Mouse (Mus musculus) hindbrain, postnatal 0 days (tissue): Measurements from ENCODE around the gene Pard3b. TPM values are rescaled to one million over a fixed set of nuclear protein-coding genes. Genes with fewer than 3 reads are reported as not detected.

ENCODE experiments used
- ATAC-seq: fragments of 200-750 bp; cut with Nextera tagmentation; 2 replicates; pipeline ENCODE4 v1.8.0; 2017; ENCODE audit warnings: mild to moderate bottlenecking, moderate TSS enrichment, moderate library complexity
- DNase-seq: peaks from one replicate; pipeline ENCODE4 v3.0.0-alpha.2; 2015; ENCODE audit warnings: low spot score
- H3K27ac ChIP-seq: fragments of 300-500 bp; sonication (generic); 2 replicates; pipeline ENCODE4 v1.5.1; 2014; ENCODE audit warnings: mild to moderate bottlenecking
- H3K27me3 ChIP-seq: fragments of 300-500 bp; sonication (generic); 2 replicates; pipeline ENCODE4 v1.6.1; 2014; ENCODE audit warnings: low read length, mixed read lengths; ENCODE audit not compliant: insufficient read depth
- H3K36me3 ChIP-seq: fragments of 300-500 bp; sonication (generic); 2 replicates; pipeline ENCODE4 v1.6.1; 2014; ENCODE audit warnings: low read length, mixed read lengths; ENCODE audit not compliant: insufficient read depth
- H3K4me1 ChIP-seq: fragments of 300-500 bp; sonication (generic); 2 replicates; pipeline ENCODE4 v1.6.1; 2014; ENCODE audit warnings: antibody characterized with exemption, low read length, mixed read lengths; ENCODE audit not compliant: insufficient read depth
- H3K4me2 ChIP-seq: fragments of 300-500 bp; sonication (generic); 2 replicates; pipeline ENCODE4 v1.6.1; 2014; ENCODE audit warnings: low read depth, mild to moderate bottlenecking, low read length, moderate library complexity, mixed read lengths
- H3K4me3 ChIP-seq: fragments of 300-500 bp; sonication (generic); 2 replicates; pipeline ENCODE4 v1.5.1; 2014; ENCODE audit warnings: low read length
- H3K9ac ChIP-seq: fragments of 300-500 bp; sonication (generic); replicated peaks from 2 replicates; pipeline ENCODE4 v1.6.1; 2014; ENCODE audit warnings: mild to moderate bottlenecking, low read length, moderate library complexity, mixed read lengths
- H3K9me3 ChIP-seq: fragments of 300-500 bp; sonication (generic); 2 replicates; pipeline ENCODE4 v1.6.1; 2016; ENCODE audit warnings: low read length, mixed read lengths
- CTCF ChIP-seq: IDR thresholded peaks from 2 replicates; pipeline ENCODE4 v1.5.1; 2016; ENCODE audit warnings: antibody characterized with exemption, control low read depth, low read depth
- WGBS: fragments of 180-500 bp; shearing (Covaris S2); extraction: QIAGEN DNeasy Blood & Tissue Kit; methylation state at CpG from one replicate; pipeline ENCODE4 v1.1.7; 2014; 5-methylcytosine and 5-hydroxymethylcytosine counted together
- polyA plus RNA-seq: library from polyadenylated mRNA; unstranded; fragments of >200 nt; fragmentation: Nextera tagmentation; extraction: Ambion mirVana; gene quantifications from 2 replicates; pipeline ENCODE4 v1.2.1, GENCODE M21; 2015
- total RNA-seq: library from RNA; depleted of rRNA; stranded (reverse); fragments of >200 nt; gene quantifications from 2 replicates; pipeline ENCODE4 v1.2.3, GENCODE M21; 2014

Pard3b gene
- total and polyA plus RNA-seq, 2 experiments from 2014 or later, result 5.6 to 9.6 TPM

GRCm38 (mm10) chr1:61747481-61747880 is 108.9 kb downstream of the Pard3b start:
- Histone ChIP-seq H3K27me3 (no peaks in the 10 kb centered on the region), H3K4me1 (no peaks in the 10 kb centered on the region), H3K36me3 (no peaks in the 10 kb centered on the region), H3K9me3 (no peaks in the 10 kb centered on the region), H3K4me3 (no peak overlapping the region), H3K4me2 (no peak overlapping the region), H3K27ac (no peak overlapping the region), H3K9ac (no peak overlapping the region)
- no peak for DNase-seq
- TF ChIP-seq CTCF, result no peak
- no peak for ATAC-seq

- ATAC-seq, result no peak
- Histone ChIP-seq H3K4me1 (no peaks in the 10 kb centered on the region), H3K36me3 (no peaks in the 10 kb centered on the region), H3K4me2 (no peak overlapping the region), H3K4me3 (no peak overlapping the region), H3K9ac (no peak overlapping the region), H3K27me3 (no peaks in the 10 kb centered on the region), H3K27ac (no peak overlapping the region), H3K9me3 (no peaks in the 10 kb centered on the region)
- no peak for TF ChIP-seq CTCF
- 97% methylated on average over 1 of the region's 1 CpGs for WGBS
- DNase-seq, result no peak
Observed at GRCm38 (mm10) chr1:61751008-61751407, 112.4 kb downstream of the Pard3b start.

GRCm38 (mm10) chr1:61756771-61757170 is 118.1 kb downstream of the Pard3b start:
- H3K4me3 ChIP-seq, result no peak overlapping the region
- no peaks in the 10 kb centered on the region for H3K9me3 ChIP-seq
- H3K4me2 ChIP-seq, result no peak overlapping the region
- no peak overlapping the region for H3K9ac ChIP-seq
- ATAC-seq (no peak), DNase-seq (no peak)
- WGBS, result 73% methylated on average over 1 of the region's 1 CpGs
- H3K4me1 ChIP-seq, result no peaks in the 10 kb centered on the region
- H3K27ac ChIP-seq, result no peak overlapping the region
- no peak for TF ChIP-seq CTCF
- no peaks in the 10 kb centered on the region for H3K36me3 ChIP-seq
- no peaks in the 10 kb centered on the region for H3K27me3 ChIP-seq

GRCm38 (mm10) chr1:61771213-61771612 is 132.6 kb downstream of the Pard3b start:
- H3K36me3 ChIP-seq, result no peaks in the 10 kb centered on the region
- peak; percentile 82 for DNase-seq
- H3K27me3 ChIP-seq, result no peaks in the 10 kb centered on the region
- no peak overlapping the region for H3K9ac ChIP-seq
- no peak overlapping the region for H3K27ac ChIP-seq
- peak; percentile 90 for TF ChIP-seq CTCF
- H3K9me3 ChIP-seq, result no peaks in the 10 kb centered on the region
- H3K4me2 ChIP-seq, result no peak overlapping the region
- no peaks in the 10 kb centered on the region for H3K4me1 ChIP-seq
- no peak for ATAC-seq
- H3K4me3 ChIP-seq, result no peak overlapping the region

- Histone ChIP-seq H3K27ac (no peak overlapping the region), H3K9ac (no peak overlapping the region), H3K27me3 (no peaks in the 10 kb centered on the region), H3K4me3 (no peak overlapping the region), H3K9me3 (no peaks in the 10 kb centered on the region), H3K36me3 (no peaks in the 10 kb centered on the region), H3K4me2 (no peak overlapping the region), H3K4me1 (no peaks in the 10 kb centered on the region)
- DNase-seq, result no peak
- TF ChIP-seq CTCF, result no peak
- no peak for ATAC-seq
Observed at GRCm38 (mm10) chr1:61778731-61779130, 140.1 kb downstream of the Pard3b start.

GRCm38 (mm10) chr1:61779906-61780305 is 141.3 kb downstream of the Pard3b start:
- Histone ChIP-seq H3K27ac (no peak overlapping the region), H3K4me3 (no peak overlapping the region), H3K4me2 (no peak overlapping the region), H3K4me1 (no peaks in the 10 kb centered on the region), H3K27me3 (no peaks in the 10 kb centered on the region), H3K9me3 (no peaks in the 10 kb centered on the region), H3K9ac (no peak overlapping the region), H3K36me3 (no peaks in the 10 kb centered on the region)
- ATAC-seq (no peak), DNase-seq (peak; percentile 27)
- WGBS, result 30% methylated on average over 5 of the region's 5 CpGs
- TF ChIP-seq CTCF, result no peak

- no peaks in the 10 kb centered on the region for H3K9me3 ChIP-seq
- no peaks in the 10 kb centered on the region for H3K4me1 ChIP-seq
- H3K4me3 ChIP-seq, result no peak overlapping the region
- whole genome bisulfite sequencing, result 58% methylated on average over 5 of the region's 5 CpGs
- DNase-seq (peak; percentile 27), ATAC-seq (no peak)
- H3K27ac ChIP-seq, result no peak overlapping the region
- no peaks in the 10 kb centered on the region for H3K27me3 ChIP-seq
- H3K9ac ChIP-seq, result no peak overlapping the region
- no peak overlapping the region for H3K4me2 ChIP-seq
- no peak for TF ChIP-seq CTCF
- no peaks in the 10 kb centered on the region for H3K36me3 ChIP-seq
Observed at GRCm38 (mm10) chr1:61796296-61796695, 157.7 kb downstream of the Pard3b start.
